Mouse (Mus musculus): ENCODE results near the gene Hoxb5. TPM values are rescaled to one million over a fixed set of nuclear protein-coding genes. Genes with fewer than 3 reads are reported as not detected.

Hoxb5 gene
- polyA plus RNA-seq, 1 experiment from 2014 or later, result 7.5 TPM

DNA sequence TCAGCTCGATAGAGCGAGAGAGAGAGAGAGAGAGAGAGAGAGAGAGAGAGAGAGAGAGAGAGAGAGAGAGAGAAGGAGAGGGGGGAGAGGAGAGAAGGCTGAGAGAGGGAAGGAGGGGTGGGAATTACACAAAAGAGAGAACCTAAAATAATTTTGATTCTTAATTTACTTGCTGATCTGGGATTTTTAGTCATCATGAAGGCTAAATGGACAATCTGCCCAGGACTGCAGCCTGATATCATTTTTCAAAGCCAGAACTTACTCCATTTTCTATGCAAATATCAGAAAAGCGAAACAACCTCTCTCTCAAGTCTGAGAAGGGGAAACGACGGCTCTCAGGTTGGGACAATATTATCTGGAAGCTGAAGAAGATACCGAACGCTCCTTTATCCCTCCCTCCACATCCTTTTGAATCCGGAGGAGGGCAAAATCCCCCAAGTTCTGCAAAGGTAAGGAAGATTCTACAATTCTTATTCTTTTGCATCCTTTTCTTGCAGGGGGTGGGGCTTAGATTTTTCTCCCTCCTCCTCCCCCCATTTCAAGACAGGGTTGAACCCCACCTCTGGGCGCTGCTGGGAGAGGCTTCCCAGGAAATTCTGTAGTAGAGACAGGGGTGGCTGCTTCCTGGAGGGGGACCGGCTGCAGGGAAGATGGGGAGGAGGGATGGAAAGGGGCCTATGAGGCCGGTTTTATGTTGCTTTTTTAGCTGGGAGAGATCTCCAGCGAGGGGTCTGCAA, 10.4 kb upstream of the Hoxb5 start:
- 19% methylated on average over 12 of the region's 12 CpGs for WGBS

DNA sequence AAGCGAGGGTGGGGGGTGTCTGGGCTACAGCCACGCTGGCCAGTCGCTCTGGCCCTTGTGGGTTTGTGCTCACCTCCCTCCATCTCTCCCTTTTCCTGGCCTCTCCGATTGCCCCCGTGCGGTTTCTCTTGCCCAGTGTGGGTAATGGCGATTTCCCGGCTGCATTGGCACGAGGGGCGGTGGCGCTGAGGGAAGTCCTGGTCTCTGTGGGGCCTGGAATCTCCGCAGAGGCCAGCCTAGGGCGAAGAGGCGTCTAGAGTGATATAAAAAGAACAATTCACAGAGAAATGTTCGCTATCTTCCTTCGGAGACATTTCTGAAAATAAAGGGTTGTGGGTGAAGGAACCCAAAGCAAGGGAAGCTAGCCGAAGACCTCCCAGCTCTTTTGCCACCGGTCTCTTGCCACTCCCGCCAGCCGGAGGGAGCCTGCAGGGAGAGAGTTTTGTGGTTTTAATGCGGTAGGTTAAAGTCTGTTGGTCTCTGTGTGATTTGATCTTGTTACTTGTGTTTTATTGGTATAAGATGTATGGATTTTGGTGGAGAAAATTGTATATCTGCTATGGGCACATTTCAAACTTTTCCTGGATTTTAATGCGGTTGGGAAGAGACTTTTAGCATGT, 9.7 kb upstream of the Hoxb5 start:
- WGBS, result 16% methylated on average over 22 of the region's 22 CpGs
- peak overlapping the region; percentile 54 for H3K4me2 ChIP-seq (replicated peaks; ENCODE audit: low read depth)
- peak overlapping the region; percentile 53 for H3K9ac ChIP-seq (ENCODE audit: low read length)
- peak overlapping the region; percentile 41 for H3K4me3 ChIP-seq (ENCODE audit: low read depth, low read length)
- DNase-seq (ENCODE audit: low spot score) (no peak), ATAC-seq (ENCODE audit: low FRiP score, low TSS enrichment) (no peak)
- peak overlapping the region; percentile 46 for H3K27ac ChIP-seq (replicated peaks)
- H3K4me1 ChIP-seq (replicated peaks; ENCODE audit: control insufficient read depth, insufficient read depth), result no peaks in the 10 kb centered on the region
- no peaks in the 10 kb centered on the region for H3K9me3 ChIP-seq (ENCODE audit: control insufficient read depth, low read length)
- H3K27me3 ChIP-seq (ENCODE audit: control insufficient read depth, insufficient read depth, low read length), result peaks cover 17% of the 10 kb centered on the region
- TF ChIP-seq EP300 (optimal IDR thresholded peaks at IDR 0.05), result no peak
- TF ChIP-seq CTCF (IDR thresholded peaks at IDR 0.05; ENCODE audit: low read depth), result no peak
- H3K36me3 ChIP-seq (ENCODE audit: control insufficient read depth, insufficient read depth, low read length), result no peaks in the 10 kb centered on the region

More for the DNA sequence above, 10.4 kb upstream of the Hoxb5 start:
- Histone ChIP-seq H3K9me3 (ENCODE audit: control insufficient read depth, low read length) (no peaks in the 10 kb centered on the region), H3K36me3 (ENCODE audit: control insufficient read depth, insufficient read depth, low read length) (no peaks in the 10 kb centered on the region), H3K27ac (replicated peaks) (peak overlapping the region; percentile 46), H3K4me1 (replicated peaks; ENCODE audit: control insufficient read depth, insufficient read depth) (no peaks in the 10 kb centered on the region), H3K4me3 (ENCODE audit: low read depth, low read length) (peak overlapping the region; percentile 41), H3K27me3 (ENCODE audit: control insufficient read depth, insufficient read depth, low read length) (peaks cover 19% of the 10 kb centered on the region), H3K9ac (ENCODE audit: low read length) (peak overlapping the region; percentile 53), H3K4me2 (replicated peaks; ENCODE audit: low read depth) (peak overlapping the region; percentile 54)
- TF ChIP-seq CTCF (IDR thresholded peaks at IDR 0.05; ENCODE audit: low read depth) (no peak), EP300 (optimal IDR thresholded peaks at IDR 0.05) (no peak)
- DNase-seq (ENCODE audit: low spot score) (no peak), ATAC-seq (ENCODE audit: low FRiP score, low TSS enrichment) (no peak)

DNA sequence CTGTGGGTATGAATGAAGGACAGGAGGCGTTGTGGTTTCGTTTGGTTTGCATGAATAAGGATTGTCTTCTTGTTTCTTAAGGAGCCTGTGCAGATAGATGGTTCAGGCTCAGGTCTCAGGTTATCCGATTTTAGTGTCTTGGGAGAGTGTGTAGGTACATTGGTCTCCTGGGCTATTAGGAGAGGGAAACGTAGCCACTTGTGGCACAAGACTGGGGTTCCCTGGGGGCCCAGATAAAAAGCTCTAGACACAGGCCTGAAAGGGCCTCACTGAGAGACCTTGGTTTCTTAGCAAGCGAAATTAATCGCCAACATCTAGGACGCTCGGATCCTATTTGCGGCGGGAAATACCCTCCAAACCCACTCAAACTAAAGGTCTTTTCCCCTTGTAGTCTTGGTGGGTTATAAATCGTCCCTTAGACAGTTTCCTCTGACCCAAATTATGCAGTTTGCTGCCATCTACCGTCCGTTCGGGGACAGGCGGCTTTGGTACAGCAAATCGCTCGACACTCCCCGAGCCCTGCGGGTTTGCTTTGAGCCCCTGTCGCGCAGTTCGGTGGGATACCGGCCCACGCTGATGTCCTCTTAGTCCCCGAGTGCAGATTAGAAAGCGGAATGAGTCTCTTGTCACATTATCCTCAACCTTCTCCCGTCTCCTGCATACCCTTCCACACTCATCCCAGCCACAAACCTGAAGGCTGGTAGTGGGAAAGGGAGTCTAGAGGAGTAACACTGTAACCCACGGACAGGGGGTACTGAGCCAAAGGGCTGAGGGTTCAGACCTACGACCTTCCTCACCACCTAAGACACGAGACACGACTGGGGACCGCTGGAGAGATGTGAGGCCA, 8.7 kb upstream of the Hoxb5 start:
- H3K9me3 ChIP-seq (ENCODE audit: control insufficient read depth, low read length), result no peaks in the 10 kb centered on the region
- TF ChIP-seq EP300 (optimal IDR thresholded peaks at IDR 0.05) (no peak), CTCF (IDR thresholded peaks at IDR 0.05; ENCODE audit: low read depth) (peak; percentile 87)
- 3% methylated on average over 32 of the region's 32 CpGs for WGBS
- H3K27me3 ChIP-seq (ENCODE audit: control insufficient read depth, insufficient read depth, low read length), result peaks cover 17% of the 10 kb centered on the region
- peak overlapping the region; percentile 41 for H3K4me3 ChIP-seq (ENCODE audit: low read depth, low read length)
- no peaks in the 10 kb centered on the region for H3K4me1 ChIP-seq (replicated peaks; ENCODE audit: control insufficient read depth, insufficient read depth)
- 0 out of 2 replicates have a peak overlapping the region, but pooled peaks have one; percentile 24 for H3K27ac ChIP-seq (replicated peaks)
- ATAC-seq (ENCODE audit: low FRiP score, low TSS enrichment) (no peak), DNase-seq (ENCODE audit: low spot score) (peak; percentile 76)
- peak overlapping the region; percentile 48; the same call in 1 of the 2 replicates for H3K9ac ChIP-seq (ENCODE audit: low read length)
- no peaks in the 10 kb centered on the region for H3K36me3 ChIP-seq (ENCODE audit: control insufficient read depth, insufficient read depth, low read length)
- H3K4me2 ChIP-seq (replicated peaks; ENCODE audit: low read depth), result peak overlapping the region; percentile 54

DNA sequence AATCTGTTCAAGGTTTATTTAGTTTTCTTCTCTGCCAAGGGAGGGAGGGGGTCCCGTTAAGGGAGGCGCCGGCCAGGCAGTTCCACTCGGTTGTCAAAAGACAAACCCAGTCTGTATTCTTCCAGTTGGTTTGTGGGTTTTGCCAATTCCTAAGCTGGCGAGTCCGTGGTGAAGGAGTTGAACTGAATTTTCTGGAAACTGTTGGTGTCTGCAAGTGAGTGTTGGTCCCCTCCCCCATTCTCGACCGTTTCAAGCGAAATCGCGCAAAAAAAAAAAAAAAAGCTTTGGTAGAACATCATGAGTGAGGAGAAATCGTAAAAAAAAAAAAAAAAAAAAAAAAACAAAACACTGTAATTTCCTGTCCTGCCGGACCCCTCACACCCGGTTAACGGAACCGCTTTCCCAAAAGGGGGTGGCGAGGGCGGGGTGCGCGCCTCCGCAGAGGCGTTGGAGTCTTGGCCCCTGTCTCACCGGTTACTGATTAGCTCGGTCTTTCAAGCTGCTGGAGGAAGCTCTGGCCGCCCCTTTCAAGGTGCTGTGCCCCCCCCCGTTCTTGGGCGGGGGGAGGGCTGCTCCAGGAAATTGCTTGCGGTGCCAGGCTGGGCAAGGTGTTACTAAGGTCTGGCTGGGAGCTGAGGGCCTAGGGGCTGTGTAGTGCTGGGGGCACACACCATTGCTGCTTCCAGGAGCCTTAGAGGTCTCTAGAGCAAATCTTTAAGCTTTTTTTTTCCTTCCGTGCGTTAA, 7.9 kb upstream of the Hoxb5 start:
- H3K36me3 ChIP-seq (ENCODE audit: control insufficient read depth, insufficient read depth, low read length), result no peaks in the 10 kb centered on the region
- TF ChIP-seq EP300 (optimal IDR thresholded peaks at IDR 0.05) (no peak), CTCF (IDR thresholded peaks at IDR 0.05; ENCODE audit: low read depth) (no peak)
- WGBS, result 5% methylated on average over 30 of the region's 30 CpGs
- H3K27me3 ChIP-seq (ENCODE audit: control insufficient read depth, insufficient read depth, low read length), result peaks cover 17% of the 10 kb centered on the region
- H3K4me1 ChIP-seq (replicated peaks; ENCODE audit: control insufficient read depth, insufficient read depth), result no peaks in the 10 kb centered on the region
- peak overlapping the region; percentile 54 for H3K4me2 ChIP-seq (replicated peaks; ENCODE audit: low read depth)
- H3K9ac ChIP-seq (ENCODE audit: low read length), result peak overlapping the region; percentile 48
- no peaks in the 10 kb centered on the region for H3K9me3 ChIP-seq (ENCODE audit: control insufficient read depth, low read length)
- no peak for DNase-seq (ENCODE audit: low spot score)
- H3K27ac ChIP-seq (replicated peaks), result peak overlapping the region; percentile 40; the same call in 1 of the 2 replicates
- peak overlapping the region; percentile 41 for H3K4me3 ChIP-seq (ENCODE audit: low read depth, low read length)
- no peak for ATAC-seq (ENCODE audit: low FRiP score, low TSS enrichment)

DNA sequence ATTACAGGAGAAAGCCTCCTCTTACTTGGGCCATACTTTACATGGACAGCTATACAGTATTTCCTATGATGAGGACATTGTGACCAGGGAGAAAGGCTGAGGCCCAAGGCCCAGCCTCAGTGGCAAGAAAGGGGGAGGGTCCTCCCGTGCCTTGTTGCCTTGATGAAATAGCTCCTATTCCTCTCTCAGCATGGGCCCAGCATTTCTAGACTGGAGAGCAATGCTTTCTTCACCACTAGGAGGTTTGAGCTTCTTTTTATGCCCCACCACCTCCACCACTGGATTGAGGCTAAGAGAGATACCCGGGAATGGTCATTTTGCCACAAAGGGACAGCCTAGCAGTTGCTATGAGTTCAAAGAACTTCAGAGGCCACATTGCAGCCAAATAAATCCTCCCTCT, 6.1 kb upstream of the Hoxb5 start:
- Histone ChIP-seq H3K36me3 (ENCODE audit: control insufficient read depth, insufficient read depth, low read length) (no peaks in the 10 kb centered on the region), H3K4me1 (replicated peaks; ENCODE audit: control insufficient read depth, insufficient read depth) (no peaks in the 10 kb centered on the region), H3K27ac (replicated peaks) (peak overlapping the region; percentile 24; the same call in 1 of the 2 replicates), H3K27me3 (ENCODE audit: control insufficient read depth, insufficient read depth, low read length) (peaks cover 8% of the 10 kb centered on the region; the same call in 1 of the 2 replicates), H3K9ac (ENCODE audit: low read length) (no peak overlapping the region), H3K4me2 (replicated peaks; ENCODE audit: low read depth) (no peak overlapping the region), H3K9me3 (ENCODE audit: control insufficient read depth, low read length) (no peaks in the 10 kb centered on the region), H3K4me3 (ENCODE audit: low read depth, low read length) (no peak overlapping the region)
- WGBS, result 27% methylated on average over 2 of the region's 2 CpGs
- TF ChIP-seq CTCF (IDR thresholded peaks at IDR 0.05; ENCODE audit: low read depth) (peak; percentile 22; the same call in 1 of the 2 replicates), EP300 (optimal IDR thresholded peaks at IDR 0.05) (no peak)
- ATAC-seq (ENCODE audit: low FRiP score, low TSS enrichment) (no peak), DNase-seq (ENCODE audit: low spot score) (no peak)

All from stomach, postnatal 0 days (tissue).